Mouse (Mus musculus) bone marrow macrophage, adult 2 months (primary cell): Measurements from ENCODE around the gene Cdcp2. TPM values are rescaled to one million over a fixed set of nuclear protein-coding genes. Genes with fewer than 3 reads are reported as not detected.

Source experiments
- H3K27ac ChIP-seq: 2 replicates; pipeline ENCODE4 v1.5.1; 2012; ENCODE audit warnings: low read depth, low read length; ENCODE audit not compliant: insufficient read depth
- H3K4me1 ChIP-seq: 2 replicates; pipeline ENCODE4 v1.6.1; 2012; ENCODE audit warnings: low read length; ENCODE audit not compliant: control insufficient read depth, insufficient read depth
- H3K4me3 ChIP-seq: 2 replicates; pipeline ENCODE4 v1.5.1; 2012; ENCODE audit warnings: mild to moderate bottlenecking, low read length, moderate library complexity; ENCODE audit not compliant: insufficient read depth
- CTCF ChIP-seq: IDR thresholded peaks from 2 replicates; pipeline ENCODE4 v1.5.1; 2012; ENCODE audit warnings: low read depth, mild to moderate bottlenecking, low read length, moderate library complexity
- POLR2A ChIP-seq: IDR thresholded peaks from 2 replicates; pipeline ENCODE4 v1.6.1; 2012; ENCODE audit warnings: mild to moderate bottlenecking, low read depth, low read length, borderline replicate concordance
- polyA plus RNA-seq: library from polyadenylated mRNA; stranded (reverse); fragments of >200 nt; gene quantifications from 2 replicates; pipeline ENCODE4 v1.2.4, GENCODE M21; 2012; ENCODE audit not compliant: missing spikeins, insufficient read depth, insufficient read length

Cdcp2 gene
- polyA plus RNA-seq, 1 experiment, result not detected

DNA sequence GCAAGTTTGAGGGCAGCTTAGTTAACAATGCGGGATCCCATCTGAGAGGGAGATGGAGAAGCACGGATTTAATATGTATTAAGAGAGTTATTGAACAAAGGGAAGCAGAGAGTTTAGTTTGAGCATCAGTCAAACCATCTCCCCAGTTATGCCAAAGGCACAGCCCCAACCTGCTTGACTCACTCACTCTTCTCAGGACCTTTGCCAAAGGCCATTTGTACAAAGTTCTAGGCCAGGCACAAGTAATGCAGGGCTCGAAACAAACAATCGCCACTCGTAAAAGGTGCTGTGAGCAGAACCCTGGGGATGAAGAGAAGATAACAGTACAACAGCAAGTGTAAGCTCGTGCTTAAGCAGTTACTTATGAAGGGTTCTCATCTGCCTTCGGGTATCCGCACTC lies 55.9 kb downstream of the Cdcp2 start:
- TF ChIP-seq POLR2A (no peak), CTCF (no peak)
- Histone ChIP-seq H3K4me3 (no peak overlapping the region), H3K4me1 (no peaks in the 10 kb centered on the region), H3K27ac (no peak overlapping the region)

DNA sequence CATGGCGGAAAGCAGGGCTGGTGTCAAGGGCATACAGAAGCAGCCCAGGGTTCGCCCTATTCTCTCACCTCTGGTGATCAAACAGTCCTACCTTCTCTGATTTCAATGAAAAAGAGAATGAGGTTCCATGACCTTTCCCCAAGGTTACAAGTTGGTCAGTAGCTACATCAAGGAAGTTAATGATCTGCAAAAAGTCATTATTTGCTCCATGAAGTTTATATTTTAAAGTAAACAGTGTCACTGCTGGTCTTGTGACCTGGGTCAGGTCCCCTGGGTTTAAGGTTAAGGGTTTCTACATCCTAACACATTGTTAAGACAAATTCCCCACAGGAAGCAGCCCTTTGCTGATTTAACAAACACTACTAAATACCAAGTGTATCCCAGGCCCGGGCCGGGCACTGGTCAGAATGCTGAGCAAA lies 60.3 kb downstream of the Cdcp2 start:
- no peak overlapping the region for H3K27ac ChIP-seq
- no peak for TF ChIP-seq POLR2A
- no peak for TF ChIP-seq CTCF
- H3K4me3 ChIP-seq, result no peak overlapping the region
- no peaks in the 10 kb centered on the region for H3K4me1 ChIP-seq

DNA sequence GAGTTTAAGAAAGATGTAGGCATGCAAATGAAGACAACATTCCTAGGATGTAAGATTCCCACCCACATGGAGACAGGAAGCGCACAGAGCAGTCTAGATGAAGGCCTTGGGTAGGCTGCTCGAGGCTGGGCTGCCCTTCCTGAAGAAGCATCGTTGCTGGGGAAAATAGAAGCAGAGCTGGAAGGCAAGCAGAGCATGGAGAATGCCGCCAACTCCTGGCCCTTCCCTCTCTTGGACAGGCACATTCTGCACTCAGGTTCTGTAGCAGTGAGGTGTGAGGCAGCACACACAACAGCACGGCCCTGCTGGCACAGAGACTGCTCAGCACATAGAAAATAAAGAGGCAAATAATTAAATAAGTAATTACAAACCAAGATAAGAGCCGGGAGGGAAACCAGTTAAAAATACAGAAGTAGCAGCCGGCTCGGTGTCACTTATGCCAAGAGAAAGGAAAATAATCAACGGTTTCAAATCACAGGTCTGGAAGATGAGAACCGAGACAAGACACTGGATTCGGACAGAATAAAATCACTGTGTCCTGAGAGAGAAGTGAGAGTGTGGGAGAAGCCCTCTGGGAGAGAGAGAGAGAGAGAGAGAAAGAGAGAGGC lies 62.6 kb downstream of the Cdcp2 start:
- H3K4me3 ChIP-seq, result no peak overlapping the region
- no peak for TF ChIP-seq CTCF

DNA sequence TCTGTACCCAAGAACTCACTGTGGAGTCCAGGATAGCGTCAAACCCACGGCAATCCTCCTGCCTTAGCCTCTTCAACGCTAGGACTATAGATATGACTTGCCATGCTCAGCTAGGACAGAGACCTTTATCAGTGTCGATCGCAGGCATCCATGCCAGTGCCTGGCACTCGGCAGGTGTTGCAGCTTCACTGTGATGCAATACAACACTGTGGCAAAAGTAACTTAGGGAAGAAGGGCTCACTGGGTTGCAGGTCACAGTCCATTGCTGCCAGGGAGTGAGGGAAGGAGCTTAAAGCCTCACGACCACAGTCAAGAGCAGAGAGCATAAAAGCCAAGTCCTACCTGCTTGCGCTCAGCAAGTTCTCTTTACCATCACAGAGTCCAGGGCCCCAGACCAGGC lies 63.5 kb downstream of the Cdcp2 start:
- TF ChIP-seq POLR2A (no peak), CTCF (no peak)
- no peak overlapping the region for H3K27ac ChIP-seq
- no peaks in the 10 kb centered on the region for H3K4me1 ChIP-seq
- no peak overlapping the region for H3K4me3 ChIP-seq

More for the DNA sequence above, 62.6 kb downstream of the Cdcp2 start:
- Histone ChIP-seq H3K4me1 (no peaks in the 10 kb centered on the region), H3K27ac (no peak overlapping the region)

Other genes starting within 250 kb of the Cdcp2 start
- 34.8 and 39.3 TPM in 2 replicates for gene Ssbp3, start 186.2 kb upstream of the Cdcp2 start, polyA plus RNA-seq
- 41.4 and 58.9 TPM in 2 replicates for gene Mrpl37, start 30.0 kb upstream of the Cdcp2 start, polyA plus RNA-seq
- 5.7 and 7.0 TPM in 2 replicates for gene Cyb5rl, start 29.9 kb upstream of the Cdcp2 start, polyA plus RNA-seq
- gene Tmem59, start 81.5 kb downstream of the Cdcp2 start, polyA plus RNA-seq, result 293 and 296 TPM in 2 replicates
- gene Tceanc2, start 82.2 kb downstream of the Cdcp2 start, polyA plus RNA-seq, result 27.9 and 34.4 TPM in 2 replicates
- not detected in 2 replicates for gene Ldlrad1, start 112.3 kb downstream of the Cdcp2 start, polyA plus RNA-seq
- gene Lrrc42, start 156.6 kb downstream of the Cdcp2 start, polyA plus RNA-seq, result 16.1 and 16.8 TPM in 2 replicates
- 21.1 and 27.3 TPM in 2 replicates for gene Hspb11, start 156.7 kb downstream of the Cdcp2 start, polyA plus RNA-seq
- gene Dio1, start 210.3 kb downstream of the Cdcp2 start, polyA plus RNA-seq, result not detected in 2 replicates
- 44.1 and 57.6 TPM in 2 replicates for gene Yipf1, start 217.5 kb downstream of the Cdcp2 start, polyA plus RNA-seq